Comparison of ENCODE assay signal across 8 mouse cellular contexts in the genomic region with DNA sequence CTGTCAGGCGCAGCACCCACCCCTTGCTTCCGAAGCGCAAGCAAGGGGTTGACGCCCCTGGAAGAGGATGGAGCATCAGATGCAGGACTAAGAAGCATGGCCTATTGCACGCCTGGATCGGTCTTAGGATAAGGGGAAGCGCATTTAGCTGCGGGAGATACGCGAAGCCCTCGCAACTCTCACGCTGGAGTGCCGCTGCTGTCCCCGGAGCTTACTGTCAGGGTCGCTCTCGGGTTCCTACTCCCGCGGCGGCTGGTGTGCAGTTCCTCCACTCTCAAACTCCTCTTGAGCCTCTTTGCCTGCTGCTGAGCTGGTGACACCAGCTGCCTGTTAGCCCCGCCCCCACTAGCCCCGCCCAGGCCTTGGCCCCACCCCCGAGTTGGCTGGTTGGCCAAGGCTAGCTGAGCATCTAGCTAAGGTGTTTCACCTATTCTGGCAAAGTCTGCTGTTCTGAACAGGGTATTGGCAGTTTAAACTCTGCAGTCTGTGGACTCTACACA. TPM values are rescaled to one million over a fixed set of nuclear protein-coding genes. Genes with fewer than 3 reads are reported as not detected.
A peak's percentile ranks its signal among the peaks of the same experiment; 100 is the strongest.
DNase-seq lines count a peak whose midpoint lies in the region; ATAC-seq and TF ChIP-seq lines count a peak whose summit lies in the region.

No protein-coding gene starts in this region.

- TF ChIP-seq EP300 in CH12.LX (IDR thresholded peaks at IDR 0.05; ENCODE audit: low read length): no peak

- in situ Hi-C loops in CH12.LX (cut with MboI; ENCODE audit: low pct_ligation_motif_present, low pct_unique_long_range_greater_than_20kb, low sequenced_read_pairs): loop anchor here (25.0 kb wide), 1 partner anchor 520 kb away; no protein-coding TSS in a partner anchor

- peaks cover 11 to 21% of the 10 kb centered on the region in 2 experiments for H3K4me1 ChIP-seq in CH12.LX (ENCODE audit: control insufficient read depth in 1 of 2, insufficient read depth in 2 of 2)
- peaks cover 18% of the 10 kb centered on the region for H3K4me1 ChIP-seq in forebrain, embryonic 10.5 days
- peaks cover 27% of the 10 kb centered on the region for H3K4me1 ChIP-seq in heart, embryonic 15.5 days (replicated peaks)
- H3K4me1 ChIP-seq in liver, embryonic 13.5 days (replicated peaks): peaks cover 38% of the 10 kb centered on the region
- peaks cover 12% of the 10 kb centered on the region for H3K4me1 ChIP-seq in stomach, embryonic 15.5 days

- H3K4me2 ChIP-seq in CH12.LX (ENCODE audit: insufficient read depth, low read depth, poor library complexity, severe bottlenecking): peak overlapping the region; percentile 97
- H3K4me2 ChIP-seq in heart, embryonic 15.5 days: peak overlapping the region; percentile 97
- H3K4me2 ChIP-seq in liver, embryonic 13.5 days: peak overlapping the region; percentile 74
- peak overlapping the region; percentile 99 for H3K4me2 ChIP-seq in stomach, embryonic 15.5 days

- TF ChIP-seq RAD21 in CH12.LX (IDR thresholded peaks at IDR 0.05; ENCODE audit: low read depth, low read length): no peak

- H3K79me2 ChIP-seq in CH12.LX (replicated peaks; ENCODE audit: control insufficient read depth, extremely low read depth, insufficient read depth, poor library complexity, severe bottlenecking): no peaks in the 10 kb centered on the region

- H3K9me3 ChIP-seq in CH12.LX (replicated peaks; ENCODE audit: low read length): peaks cover 3% of the 10 kb centered on the region
- no peaks in the 10 kb centered on the region for H3K9me3 ChIP-seq in forebrain, embryonic 10.5 days
- H3K9me3 ChIP-seq in heart, embryonic 15.5 days (replicated peaks): no peaks in the 10 kb centered on the region
- H3K9me3 ChIP-seq in liver, embryonic 13.5 days (replicated peaks): no peaks in the 10 kb centered on the region
- no peaks in the 10 kb centered on the region for H3K9me3 ChIP-seq in stomach, embryonic 15.5 days

- H3K4me3 ChIP-seq in CH12.LX (replicated peaks in 1 of 3; ENCODE audit: low read depth in 2 of 3, low read length in 2 of 3, poor library complexity in 1 of 3): peak overlapping the region; percentile 58 to 65 (median 64)
- peak overlapping the region; percentile 64 for H3K4me3 ChIP-seq in forebrain, embryonic 10.5 days
- H3K4me3 ChIP-seq in heart, embryonic 15.5 days: peak overlapping the region; percentile 59
- H3K4me3 ChIP-seq in liver, embryonic 13.5 days (replicated peaks): peak overlapping the region; percentile 53
- peak overlapping the region; percentile 49 for H3K4me3 ChIP-seq in stomach, embryonic 15.5 days (replicated peaks)

- dilution Hi-C loops in CH12.LX (cut with MboI; ENCODE audit: extremely low pct_ligation_motif_present, extremely low pct_unique_long_range_greater_than_20kb, low sequenced_read_pairs): no loop called here

- peak; percentile 47; the same call in 1 of the 2 replicates for TF ChIP-seq POLR2A in CH12.LX (IDR thresholded peaks at IDR 0.05; ENCODE audit: low read depth, low read length)

- peaks cover 26% of the 10 kb centered on the region for H3K27me3 ChIP-seq in CH12.LX (replicated peaks)
- peaks cover 47% of the 10 kb centered on the region for H3K27me3 ChIP-seq in forebrain, embryonic 10.5 days (ENCODE audit: poor library complexity, severe bottlenecking)
- H3K27me3 ChIP-seq in heart, embryonic 15.5 days: peaks cover 7% of the 10 kb centered on the region
- peaks cover 48% of the 10 kb centered on the region for H3K27me3 ChIP-seq in liver, embryonic 13.5 days
- no peaks in the 10 kb centered on the region for H3K27me3 ChIP-seq in stomach, embryonic 15.5 days (replicated peaks)

- WGBS in forebrain, embryonic 10.5 days: 0% methylated on average over 22 of the region's 22 CpGs
- 1% methylated on average over 22 of the region's 22 CpGs for WGBS in heart, embryonic 15.5 days
- WGBS in liver, embryonic 13.5 days (ENCODE audit: insufficient replicate concordance): 1% methylated on average over 22 of the region's 22 CpGs
- under 1% methylated on average over 22 of the region's 22 CpGs for WGBS in stomach, embryonic 15.5 days

- TF ChIP-seq CTCF in CH12.LX (conservative IDR thresholded peaks at IDR 0.05 in 1 of 2, IDR thresholded peaks at IDR 0.05 in 1 of 2; ENCODE audit: low read depth in 2 of 2, low read length in 2 of 2): 0 out of 4 replicates have a peak, but pooled peaks of 1 of the 2 experiments have one; percentile 2

- peak overlapping the region; percentile 3; the same call in 1 of the 2 replicates for H3K9ac ChIP-seq in CH12.LX (ENCODE audit: insufficient read depth, low read depth)
- peak overlapping the region; percentile 57 for H3K9ac ChIP-seq in heart, embryonic 15.5 days
- H3K9ac ChIP-seq in liver, embryonic 13.5 days: peak overlapping the region; percentile 43
- H3K9ac ChIP-seq in stomach, embryonic 15.5 days: no peak overlapping the region

- ATAC-seq in heart, embryonic 15.5 days (replicated peaks; ENCODE audit: insufficient number of reproducible peaks, insufficient read depth, low FRiP score, low read depth): peak; percentile 65
- peak; percentile 70 for ATAC-seq in liver, embryonic 13.5 days (ENCODE audit: low read depth)
- ATAC-seq in stomach, embryonic 15.5 days (ENCODE audit: insufficient read depth, low FRiP score, low read depth): peak; percentile 66

- peak; percentile 84 for DNase-seq in CH12.LX (ENCODE audit: extremely low read depth)
- DNase-seq in c-Kit-positive CD71-positive TER-119-negative erythroid progenitor cells, embryonic 14.5 days (ENCODE audit: low read depth): peak; percentile 37
- peak; percentile 73 for DNase-seq in forebrain, embryonic 10.5 days (ENCODE audit: extremely low spot score, low spot score)
- peak; percentile 89 to 93 for DNase-seq in kidney, postnatal 25 days
- DNase-seq in liver, embryonic 13.5 days: peak; percentile 58
- peak; percentile 73 for DNase-seq in neural tube, embryonic 10.5 days (ENCODE audit: extremely low spot score, low spot score)

- H3K36me3 ChIP-seq in CH12.LX (replicated peaks in 1 of 2; ENCODE audit: control insufficient read depth in 1 of 2, insufficient read depth in 1 of 2, low read length in 1 of 2): peaks cover 0 to 2% of the 10 kb centered on the region in 2 experiments
- H3K36me3 ChIP-seq in forebrain, embryonic 10.5 days (replicated peaks): no peaks in the 10 kb centered on the region
- no peaks in the 10 kb centered on the region for H3K36me3 ChIP-seq in heart, embryonic 15.5 days
- no peaks in the 10 kb centered on the region for H3K36me3 ChIP-seq in liver, embryonic 13.5 days
- no peaks in the 10 kb centered on the region for H3K36me3 ChIP-seq in stomach, embryonic 15.5 days

- no peak overlapping the region for H3K27ac ChIP-seq in CH12.LX (ENCODE audit: insufficient read depth, low read depth)
- H3K27ac ChIP-seq in forebrain, embryonic 10.5 days: peak overlapping the region; percentile 58
- peak overlapping the region; percentile 83 for H3K27ac ChIP-seq in heart, embryonic 15.5 days
- H3K27ac ChIP-seq in liver, embryonic 13.5 days: peak overlapping the region; percentile 19
- peak overlapping the region; percentile 69 for H3K27ac ChIP-seq in stomach, embryonic 15.5 days

TF ChIP-seq in CH12.LX, 34 proteins besides CTCF, POLR2A, EP300 and RAD21:
- no peak for TF ChIP-seq PAX5 (IDR thresholded peaks at IDR 0.05; ENCODE audit: low read length)
- peak; percentile 49; the same call in 1 of the 2 replicates for TF ChIP-seq TCF12 (IDR thresholded peaks at IDR 0.05; ENCODE audit: low read depth, low read length)
- no peak for TF ChIP-seq ELF1 (IDR thresholded peaks at IDR 0.05; ENCODE audit: low read depth, low read length)
- peak; percentile 40; the same call in 1 of the 2 replicates for TF ChIP-seq MXI1 (IDR thresholded peaks at IDR 0.05; ENCODE audit: low read depth, low read length)
- TF ChIP-seq NELFE (IDR thresholded peaks at IDR 0.05; ENCODE audit: low read depth, low read length): peak; percentile 29; the same call in 1 of the 2 replicates
- peak; percentile 44; the same call in 1 of the 2 replicates for TF ChIP-seq SIN3A (IDR thresholded peaks at IDR 0.05; ENCODE audit: low read length)

RNA-seq across cellular contexts. Expression of gene Ephx1, which starts 3.4 kb away (rescaled TPM):
- total RNA-seq in CH12.LX (2012; rRNA removed): 7.5 and 12.0 TPM in 2 replicates
- 9.8 and 10.7 TPM in 2 replicates for total RNA-seq in CH12.LX (2014; rRNA removed)
- polyA plus RNA-seq in CH12.LX (2012; ENCODE audit: insufficient read length, low read depth): 20.7 and 21.5 TPM in 2 replicates
- 0.47 and 0.77 TPM in 2 replicates for polyA plus RNA-seq in forebrain, embryonic 10.5 days (2016; fragmentation: Nextera tagmentation; extraction: Ambion mirVana)
- 10.0 and 10.7 TPM in 2 replicates for polyA plus RNA-seq in heart, embryonic 15.5 days (2015; fragmentation: Nextera tagmentation; extraction: Ambion mirVana)
- polyA plus RNA-seq in liver, embryonic 13.5 days (2015; fragmentation: Nextera tagmentation; extraction: Ambion mirVana): 3.5 and 3.7 TPM in 2 replicates
- 9.5 and 10.5 TPM in 2 replicates for polyA plus RNA-seq in stomach, embryonic 15.5 days (2015; fragmentation: Nextera tagmentation; extraction: Ambion mirVana)

RNA-seq across cellular contexts. Expression of gene 9130409I23Rik, which starts 33.8 kb away (rescaled TPM):
- not detected in 2 replicates for total RNA-seq in CH12.LX (2012; rRNA removed)
- total RNA-seq in CH12.LX (2014; rRNA removed): not detected in 2 replicates
- polyA plus RNA-seq in CH12.LX (2012; ENCODE audit: insufficient read length, low read depth): not detected in 2 replicates
- polyA plus RNA-seq in forebrain, embryonic 10.5 days (2016; fragmentation: Nextera tagmentation; extraction: Ambion mirVana): not detected in 2 replicates
- not detected in 2 replicates for polyA plus RNA-seq in heart, embryonic 15.5 days (2015; fragmentation: Nextera tagmentation; extraction: Ambion mirVana)
- 0.09 TPM in 1 of 2 replicates, not detected in the other for polyA plus RNA-seq in liver, embryonic 13.5 days (2015; fragmentation: Nextera tagmentation; extraction: Ambion mirVana)
- polyA plus RNA-seq in stomach, embryonic 15.5 days (2015; fragmentation: Nextera tagmentation; extraction: Ambion mirVana): not detected in 2 replicates

Comparison
In these comparisons a context has a peak if more than half of its experiments do, and no peak if none do; other contexts are left out.
1. DNase-seq: peak in every context shown above with its lines; median percentile 91 in kidney, postnatal 25 days; 84 in CH12.LX; 73 in forebrain, embryonic 10.5 days; 73 in neural tube, embryonic 10.5 days; 58 in liver, embryonic 13.5 days; 37 in c-Kit-positive CD71-positive TER-119-negative erythroid progenitor cells, embryonic 14.5 days.